Comparison of ENCODE assay signal across 8 mouse cellular contexts in the genomic region with DNA sequence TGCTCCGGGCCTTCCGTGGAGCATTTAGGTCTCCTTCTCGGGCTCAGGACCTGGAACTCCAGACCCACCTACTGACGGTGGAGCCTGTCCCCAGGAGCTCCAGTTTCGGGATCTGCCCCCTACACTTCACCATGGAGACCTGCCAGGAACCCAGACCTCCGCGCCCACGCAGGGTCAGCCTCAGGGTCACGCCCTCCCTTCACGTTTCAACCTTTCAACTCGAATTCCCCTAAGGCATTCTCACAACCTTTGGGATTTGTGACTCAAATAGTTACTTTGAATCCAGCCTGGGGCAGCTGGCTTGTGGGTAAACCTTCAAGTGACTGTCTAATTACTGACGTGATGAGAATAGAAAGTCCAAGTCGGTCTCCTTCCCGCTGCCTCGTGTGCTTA. TPM values are rescaled to one million over a fixed set of nuclear protein-coding genes. Genes with fewer than 3 reads are reported as not detected.
A peak's percentile ranks its signal among the peaks of the same experiment; 100 is the strongest.
DNase-seq lines count a peak whose midpoint lies in the region; ATAC-seq and TF ChIP-seq lines count a peak whose summit lies in the region.

No protein-coding gene starts in this region.

- peak overlapping the region; percentile 68 for H3K4me2 ChIP-seq in heart, embryonic 16.5 days (ENCODE audit: low read depth, low read length)
- peak overlapping the region; percentile 82 for H3K4me2 ChIP-seq in limb, embryonic 12.5 days
- peak overlapping the region; percentile 60 for H3K4me2 ChIP-seq in midbrain, embryonic 16.5 days (ENCODE audit: low read length)

- H3K36me3 ChIP-seq in heart, embryonic 16.5 days (ENCODE audit: control insufficient read depth, insufficient read depth) = peaks cover 17% of the 10 kb centered on the region
- peaks cover 19% of the 10 kb centered on the region for H3K36me3 ChIP-seq in limb, embryonic 12.5 days
- H3K36me3 ChIP-seq in midbrain, embryonic 16.5 days (ENCODE audit: control insufficient read depth, insufficient read depth, low read length) = peaks cover 11% of the 10 kb centered on the region

- ATAC-seq in heart, embryonic 16.5 days (replicated peaks; ENCODE audit: extremely low read depth, insufficient read depth, low FRiP score) = no peak; the same call in 1 of the 2 replicates
- ATAC-seq in limb, embryonic 12.5 days (ENCODE audit: insufficient number of reproducible peaks, insufficient read depth, low FRiP score, low TSS enrichment, low read depth) = no peak
- ATAC-seq in midbrain, embryonic 16.5 days = no peak

- TF ChIP-seq CTCF in cerebellum, adult 2 months (IDR thresholded peaks at IDR 0.05; ENCODE audit: borderline replicate concordance, insufficient read depth, low read depth, low read length) = no peak

- DNase-seq in cerebellum, adult 2 months = no peak
- DNase-seq in cerebellum, adult 8-10 months = no peak
- DNase-seq in urinary bladder, postnatal 25 days (ENCODE audit: low spot score) = peak; percentile 31
- DNase-seq in urinary bladder, postnatal 36 days (ENCODE audit: low spot score in 2 of 2) = no peak
- DNase-seq in natural killer cell, adult 2 months (ENCODE audit: low spot score in 2 of 2) = no peak

- peak overlapping the region; percentile 81 for H3K4me3 ChIP-seq in cerebellum, adult 2 months (replicated peaks; ENCODE audit: insufficient read depth, low read depth, low read length)
- peak overlapping the region; percentile 79 for H3K4me3 ChIP-seq in heart, embryonic 16.5 days (ENCODE audit: low read length)
- peak overlapping the region; percentile 84 for H3K4me3 ChIP-seq in limb, embryonic 12.5 days (replicated peaks)
- H3K4me3 ChIP-seq in midbrain, embryonic 16.5 days (ENCODE audit: low read depth, low read length) = peak overlapping the region; percentile 87

- no peaks in the 10 kb centered on the region for H3K27me3 ChIP-seq in cerebellum, adult 2 months (ENCODE audit: control insufficient read depth, insufficient read depth, low read length)
- H3K27me3 ChIP-seq in heart, embryonic 16.5 days (ENCODE audit: control insufficient read depth, insufficient read depth, low read length) = no peaks in the 10 kb centered on the region
- H3K27me3 ChIP-seq in limb, embryonic 12.5 days = no peaks in the 10 kb centered on the region
- H3K27me3 ChIP-seq in midbrain, embryonic 16.5 days (ENCODE audit: control insufficient read depth, insufficient read depth, low read depth, low read length) = no peaks in the 10 kb centered on the region

- peak overlapping the region; percentile 90 for H3K9ac ChIP-seq in heart, embryonic 16.5 days (ENCODE audit: low read length)
- peak overlapping the region; percentile 82 for H3K9ac ChIP-seq in limb, embryonic 12.5 days (replicated peaks)
- H3K9ac ChIP-seq in midbrain, embryonic 16.5 days (ENCODE audit: low read depth, low read length) = peak overlapping the region; percentile 92

- H3K9me3 ChIP-seq in heart, embryonic 16.5 days (replicated peaks; ENCODE audit: control insufficient read depth, low read length) = no peaks in the 10 kb centered on the region
- H3K9me3 ChIP-seq in limb, embryonic 12.5 days = no peaks in the 10 kb centered on the region
- H3K9me3 ChIP-seq in midbrain, embryonic 16.5 days (replicated peaks; ENCODE audit: control insufficient read depth, low read length, poor library complexity, severe bottlenecking) = no peaks in the 10 kb centered on the region

- no peak overlapping the region for H3K27ac ChIP-seq in cerebellum, adult 2 months (ENCODE audit: insufficient read depth, low read length)
- H3K27ac ChIP-seq in heart, embryonic 16.5 days (ENCODE audit: low read length) = peak overlapping the region; percentile 76
- peak overlapping the region; percentile 46; the same call in 1 of the 2 replicates for H3K27ac ChIP-seq in limb, embryonic 12.5 days
- H3K27ac ChIP-seq in midbrain, embryonic 16.5 days (ENCODE audit: low read length) = peak overlapping the region; percentile 82

- no peaks in the 10 kb centered on the region for H3K4me1 ChIP-seq in cerebellum, adult 2 months (ENCODE audit: control insufficient read depth, insufficient read depth, low read length)
- peaks cover 22% of the 10 kb centered on the region for H3K4me1 ChIP-seq in heart, embryonic 16.5 days (ENCODE audit: control insufficient read depth, insufficient read depth, low read length)
- peaks cover 23% of the 10 kb centered on the region for H3K4me1 ChIP-seq in limb, embryonic 12.5 days (replicated peaks)
- H3K4me1 ChIP-seq in midbrain, embryonic 16.5 days (ENCODE audit: control insufficient read depth, insufficient read depth, low read length) = peaks cover 36% of the 10 kb centered on the region

- WGBS in cerebellum, adult 2 months = under 1% methylated on average over 15 of the region's 15 CpGs
- WGBS in heart, embryonic 16.5 days = under 1% methylated on average over 15 of the region's 15 CpGs
- WGBS in limb, embryonic 12.5 days = under 1% methylated on average over 15 of the region's 15 CpGs
- WGBS in midbrain, embryonic 16.5 days = 0% methylated on average over 15 of the region's 15 CpGs

- TF ChIP-seq POLR2A in cerebellum, adult 2 months (IDR thresholded peaks at IDR 0.05; ENCODE audit: borderline replicate concordance, insufficient read depth, low read length) = no peak

RNA-seq across cellular contexts. Expression of a gene that starts 0.4 kb away (rescaled TPM):
- 36.3 and 42.7 TPM in 2 replicates for polyA plus RNA-seq in cerebellum, adult 2 months (2012; rRNA removed)
- 11.5 and 15.1 TPM in 2 replicates for polyA plus RNA-seq in heart, embryonic 16.5 days (2015; fragmentation: Nextera tagmentation; extraction: Ambion mirVana)
- polyA plus RNA-seq in limb, embryonic 12.5 days (2016; fragmentation: Nextera tagmentation; extraction: Ambion mirVana) = 19.3 and 19.7 TPM in 2 replicates
- polyA plus RNA-seq in midbrain, embryonic 16.5 days (2015; fragmentation: Nextera tagmentation; extraction: Ambion mirVana) = 23.0 and 24.4 TPM in 2 replicates

RNA-seq across cellular contexts. Expression of a gene that starts 4.3 kb away (rescaled TPM):
- polyA plus RNA-seq in cerebellum, adult 2 months (2012; rRNA removed) = 11.2 and 12.9 TPM in 2 replicates
- polyA plus RNA-seq in heart, embryonic 16.5 days (2015; fragmentation: Nextera tagmentation; extraction: Ambion mirVana) = 24.3 and 25.6 TPM in 2 replicates
- 21.1 and 21.8 TPM in 2 replicates for polyA plus RNA-seq in limb, embryonic 12.5 days (2016; fragmentation: Nextera tagmentation; extraction: Ambion mirVana)
- 19.8 and 20.5 TPM in 2 replicates for polyA plus RNA-seq in midbrain, embryonic 16.5 days (2015; fragmentation: Nextera tagmentation; extraction: Ambion mirVana)

RNA-seq across cellular contexts. Expression of a gene that starts 51.4 kb away (rescaled TPM):
- polyA plus RNA-seq in cerebellum, adult 2 months (2012; rRNA removed) = 0.10 and 0.13 TPM in 2 replicates
- 12.5 and 15.0 TPM in 2 replicates for polyA plus RNA-seq in heart, embryonic 16.5 days (2015; fragmentation: Nextera tagmentation; extraction: Ambion mirVana)
- polyA plus RNA-seq in limb, embryonic 12.5 days (2016; fragmentation: Nextera tagmentation; extraction: Ambion mirVana) = 0.89 and 1.1 TPM in 2 replicates
- polyA plus RNA-seq in midbrain, embryonic 16.5 days (2015; fragmentation: Nextera tagmentation; extraction: Ambion mirVana) = 0.34 and 0.43 TPM in 2 replicates
